Mouse (Mus musculus) bone marrow, adult 2 months (tissue): ENCODE results near the gene Acvr1.

Experiments
- CTCF ChIP-seq: fragments of 200-500 bp; IDR thresholded peaks from 2 replicates; pipeline ENCODE4 v1.5.1; 2011; ENCODE audit warnings: low read length, control low read depth; ENCODE audit not compliant: control insufficient read depth, insufficient read depth
- POLR2A ChIP-seq: fragments of 200-500 bp; IDR thresholded peaks from 2 replicates; pipeline ENCODE4 v1.6.1; 2011; ENCODE audit warnings: low read depth, mild to moderate bottlenecking, control low read depth, low read length, borderline replicate concordance; ENCODE audit not compliant: control insufficient read depth

DNA sequence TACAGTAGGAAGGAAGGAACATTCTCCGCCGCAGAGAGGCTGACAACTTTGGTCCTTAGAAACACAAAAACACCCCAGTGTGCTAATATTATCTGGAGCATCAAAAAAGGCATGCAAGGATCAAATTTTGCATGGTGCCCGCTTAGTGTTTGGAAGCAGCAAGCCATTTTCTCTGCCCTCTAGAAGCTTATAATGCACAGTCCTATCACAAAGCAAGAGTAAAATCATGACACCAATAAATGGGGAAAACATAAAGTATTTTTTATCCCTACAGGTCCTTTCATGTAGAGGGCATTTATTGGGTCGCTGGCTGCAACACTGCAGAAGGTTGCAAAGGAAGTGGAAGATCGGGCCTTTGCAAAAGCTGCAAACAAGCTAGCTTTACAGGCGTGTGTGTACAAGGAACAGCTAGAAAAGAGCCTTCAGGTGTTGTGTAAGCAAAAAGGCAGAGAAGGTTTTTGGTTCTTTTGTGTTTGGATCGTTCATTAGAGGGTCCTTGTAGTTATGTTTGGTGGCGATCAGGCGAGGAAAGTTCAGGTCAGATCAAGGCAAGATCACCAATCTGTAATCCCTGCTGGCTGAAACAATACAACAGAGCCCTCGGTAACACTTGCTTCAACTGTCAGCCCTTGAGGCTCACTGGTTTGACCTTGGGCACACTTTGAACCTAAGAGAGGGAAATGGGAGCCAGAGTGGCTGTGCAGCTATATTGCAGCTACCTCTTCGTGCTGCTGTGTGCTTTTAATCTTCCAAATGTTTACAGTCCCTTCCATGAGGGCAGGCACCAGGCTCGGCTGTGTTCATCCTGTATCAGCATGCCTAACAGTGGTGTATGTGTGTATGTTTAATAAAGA lies 1.1 kb upstream of the Acvr1 start:
- TF ChIP-seq POLR2A: no peak
- TF ChIP-seq CTCF: no peak
